Mouse (Mus musculus): ENCODE data around the gene Ppp1r14d.

DNA sequence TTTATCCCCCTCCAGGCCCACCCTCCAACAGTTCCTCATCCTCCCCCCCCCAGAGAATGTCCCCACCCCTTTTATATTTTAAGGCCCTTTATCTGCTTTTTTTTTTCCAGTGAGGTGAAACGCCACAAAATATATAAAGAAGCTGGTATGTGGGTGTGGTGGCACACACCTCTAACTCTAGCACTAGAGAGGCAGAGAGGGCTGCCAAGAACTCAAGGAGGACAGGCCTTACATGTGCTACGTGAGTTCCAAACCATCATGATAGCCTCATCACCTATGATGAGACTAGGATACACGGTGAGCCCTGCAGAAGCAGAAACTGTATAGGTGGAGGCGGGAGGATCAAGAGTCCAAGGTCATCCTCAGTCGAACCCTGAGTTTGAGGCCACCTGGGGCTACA is 38.7 kb downstream of the Ppp1r14d start:
- TF ChIP-seq CTCF (conservative IDR thresholded peaks at IDR 0.05; ENCODE audit: insufficient read depth, insufficient read length, low read depth, low read length) (no peak), POLR2A (IDR thresholded peaks at IDR 0.05; ENCODE audit: low read depth, low read length) (no peak)

All from kidney, adult 2 months (tissue).